Mouse (Mus musculus) kidney, postnatal 0 days (tissue): ENCODE data around the gene Drc1. TPM values are rescaled to one million over a fixed set of nuclear protein-coding genes. Genes with fewer than 3 reads are reported as not detected.

Experiments
- ATAC-seq: fragments of 200-750 bp; cut with Nextera tagmentation; replicated peaks from 2 replicates; pipeline ENCODE4 v1.8.0; 2017; ENCODE audit warnings: low read depth, moderate number of reproducible peaks, moderate TSS enrichment, moderate library complexity; ENCODE audit not compliant: low FRiP score
- DNase-seq: peaks from one replicate; pipeline ENCODE4 v3.0.0-alpha.2; 2016; ENCODE audit warnings: low spot score
- H3K27ac ChIP-seq: fragments of 300-500 bp; sonication (generic); 2 replicates; pipeline ENCODE4 v1.5.1; 2014; ENCODE audit warnings: mild to moderate bottlenecking
- H3K27me3 ChIP-seq: fragments of 300-500 bp; sonication (generic); 2 replicates; pipeline ENCODE4 v1.6.1; 2014; ENCODE audit warnings: low read length, mixed read lengths; ENCODE audit not compliant: insufficient read depth
- H3K36me3 ChIP-seq: fragments of 300-500 bp; sonication (generic); 2 replicates; pipeline ENCODE4 v1.6.1; 2014; ENCODE audit warnings: low read length, mixed read lengths; ENCODE audit not compliant: insufficient read depth
- H3K4me1 ChIP-seq: fragments of 300-500 bp; sonication (generic); replicated peaks from 2 replicates; pipeline ENCODE4 v1.6.1; 2014; ENCODE audit warnings: antibody characterized with exemption, low read length, mixed read lengths; ENCODE audit not compliant: insufficient read depth
- H3K4me2 ChIP-seq: fragments of 300-500 bp; sonication (generic); 2 replicates; pipeline ENCODE4 v1.6.1; 2014; ENCODE audit warnings: mild to moderate bottlenecking, low read length, moderate library complexity, mixed read lengths
- H3K4me3 ChIP-seq: fragments of 300-500 bp; sonication (generic); replicated peaks from 2 replicates; pipeline ENCODE4 v1.5.1; 2014; ENCODE audit warnings: low read depth, low read length
- H3K9ac ChIP-seq: fragments of 300-500 bp; sonication (generic); 2 replicates; pipeline ENCODE4 v1.6.1; 2014; ENCODE audit warnings: low read depth, low read length
- H3K9me3 ChIP-seq: fragments of 300-500 bp; sonication (generic); replicated peaks from 2 replicates; pipeline ENCODE4 v1.6.1; 2016; ENCODE audit warnings: low read length, inconsistent platforms, mixed read lengths
- CTCF ChIP-seq: IDR thresholded peaks from 2 replicates; pipeline ENCODE4 v1.5.1; 2016; ENCODE audit warnings: antibody characterized with exemption, low read depth, mild to moderate bottlenecking, moderate library complexity
- WGBS: fragments of 180-500 bp; shearing (Covaris S2); extraction: QIAGEN DNeasy Blood & Tissue Kit; methylation state at CpG from one replicate; pipeline ENCODE4 v1.1.7; 2014; 5-methylcytosine and 5-hydroxymethylcytosine counted together
- polyA plus RNA-seq: library from polyadenylated mRNA; unstranded; fragments of >200 nt; fragmentation: Nextera tagmentation; extraction: Ambion mirVana; gene quantifications from 2 replicates; pipeline ENCODE4 v1.2.1, GENCODE M21; 2015

Drc1 gene
- polyA plus RNA-seq, 1 experiment from 2014 or later, result 0.29 TPM

- Histone ChIP-seq H3K9me3 (no peaks in the 10 kb centered on the region), H3K9ac (no peak overlapping the region), H3K4me3 (peak overlapping the region; percentile 10; the same call in 1 of the 2 replicates), H3K27me3 (no peaks in the 10 kb centered on the region), H3K36me3 (no peaks in the 10 kb centered on the region), H3K27ac (no peak overlapping the region), H3K4me1 (no peaks in the 10 kb centered on the region), H3K4me2 (peak overlapping the region; percentile 44)
- ATAC-seq (peak; percentile 52), DNase-seq (no peak)
- TF ChIP-seq CTCF, result no peak
- WGBS, result 6% methylated on average over 17 of the region's 17 CpGs
Measured at GRCm38 (mm10) chr5:30342601-30343015, 61.4 kb downstream of the Drc1 start.

GRCm38 (mm10) chr5:30343107-30343506 is 61.9 kb downstream of the Drc1 start:
- H3K27me3 ChIP-seq, result no peaks in the 10 kb centered on the region
- no peaks in the 10 kb centered on the region for H3K9me3 ChIP-seq
- TF ChIP-seq CTCF, result peak; percentile 94
- no peaks in the 10 kb centered on the region for H3K4me1 ChIP-seq
- DNase-seq (peak; percentile 83), ATAC-seq (peak; percentile 77; the same call in 1 of the 2 replicates)
- no peak overlapping the region for H3K27ac ChIP-seq
- H3K9ac ChIP-seq, result no peak overlapping the region
- WGBS, result under 1% methylated on average over 9 of the region's 9 CpGs
- peak overlapping the region; percentile 44 for H3K4me2 ChIP-seq
- peak overlapping the region; percentile 10; the same call in 1 of the 2 replicates for H3K4me3 ChIP-seq
- no peaks in the 10 kb centered on the region for H3K36me3 ChIP-seq

- ATAC-seq (no peak), DNase-seq (no peak)
- no peaks in the 10 kb centered on the region for H3K9me3 ChIP-seq
- no peak overlapping the region for H3K9ac ChIP-seq
- H3K4me1 ChIP-seq, result no peaks in the 10 kb centered on the region
- WGBS, result 47% methylated on average over 5 of the region's 5 CpGs
- TF ChIP-seq CTCF, result no peak
- H3K36me3 ChIP-seq, result no peaks in the 10 kb centered on the region
- no peak overlapping the region for H3K4me3 ChIP-seq
- H3K4me2 ChIP-seq, result no peak overlapping the region
- H3K27me3 ChIP-seq, result no peaks in the 10 kb centered on the region
- H3K27ac ChIP-seq, result no peak overlapping the region
Measured at GRCm38 (mm10) chr5:30343886-30344285, 62.7 kb downstream of the Drc1 start.

- TF ChIP-seq CTCF, result no peak
- Histone ChIP-seq H3K36me3 (no peaks in the 10 kb centered on the region), H3K9me3 (no peaks in the 10 kb centered on the region), H3K4me1 (no peaks in the 10 kb centered on the region), H3K9ac (no peak overlapping the region), H3K27me3 (no peaks in the 10 kb centered on the region), H3K4me3 (no peak overlapping the region), H3K27ac (no peak overlapping the region), H3K4me2 (no peak overlapping the region)
- ATAC-seq (no peak), DNase-seq (no peak)
- 58% methylated on average over 3 of the region's 3 CpGs for WGBS
Measured at GRCm38 (mm10) chr5:30353605-30354004, 72.4 kb downstream of the Drc1 start.

GRCm38 (mm10) chr5:30355114-30355513 is 73.9 kb downstream of the Drc1 start:
- Histone ChIP-seq H3K9me3 (no peaks in the 10 kb centered on the region), H3K4me1 (no peaks in the 10 kb centered on the region), H3K9ac (no peak overlapping the region), H3K27me3 (no peaks in the 10 kb centered on the region), H3K4me2 (no peak overlapping the region), H3K4me3 (no peak overlapping the region), H3K36me3 (no peaks in the 10 kb centered on the region), H3K27ac (no peak overlapping the region)
- 68% methylated on average over 7 of the region's 7 CpGs for WGBS
- DNase-seq (no peak), ATAC-seq (no peak)
- no peak for TF ChIP-seq CTCF

- Histone ChIP-seq H3K27me3 (no peaks in the 10 kb centered on the region), H3K9me3 (no peaks in the 10 kb centered on the region), H3K27ac (no peak overlapping the region), H3K4me3 (no peak overlapping the region), H3K9ac (no peak overlapping the region), H3K4me2 (no peak overlapping the region), H3K4me1 (no peaks in the 10 kb centered on the region), H3K36me3 (no peaks in the 10 kb centered on the region)
- DNase-seq (no peak), ATAC-seq (no peak)
- TF ChIP-seq CTCF, result no peak
- WGBS, result 79% methylated on average over 14 of the region's 14 CpGs
Measured at GRCm38 (mm10) chr5:30355559-30356159, 74.5 kb downstream of the Drc1 start.

- Histone ChIP-seq H3K4me1 (no peaks in the 10 kb centered on the region), H3K27me3 (no peaks in the 10 kb centered on the region), H3K4me2 (no peak overlapping the region), H3K9ac (no peak overlapping the region), H3K4me3 (no peak overlapping the region), H3K27ac (no peak overlapping the region), H3K9me3 (no peaks in the 10 kb centered on the region), H3K36me3 (no peaks in the 10 kb centered on the region)
- ATAC-seq, result no peak
- TF ChIP-seq CTCF, result no peak
- whole genome bisulfite sequencing, result 84% methylated on average over 7 of the region's 7 CpGs
- DNase-seq, result no peak
Measured at GRCm38 (mm10) chr5:30356647-30357046, 75.5 kb downstream of the Drc1 start.
